Mouse (Mus musculus): ENCODE data around the gene Cdpf1. TPM values are rescaled to one million over a fixed set of nuclear protein-coding genes. Genes with fewer than 3 reads are reported as not detected.

Cdpf1 gene
- polyA plus RNA-seq, 1 experiment from 2014 or later: 25.8 TPM

DNA sequence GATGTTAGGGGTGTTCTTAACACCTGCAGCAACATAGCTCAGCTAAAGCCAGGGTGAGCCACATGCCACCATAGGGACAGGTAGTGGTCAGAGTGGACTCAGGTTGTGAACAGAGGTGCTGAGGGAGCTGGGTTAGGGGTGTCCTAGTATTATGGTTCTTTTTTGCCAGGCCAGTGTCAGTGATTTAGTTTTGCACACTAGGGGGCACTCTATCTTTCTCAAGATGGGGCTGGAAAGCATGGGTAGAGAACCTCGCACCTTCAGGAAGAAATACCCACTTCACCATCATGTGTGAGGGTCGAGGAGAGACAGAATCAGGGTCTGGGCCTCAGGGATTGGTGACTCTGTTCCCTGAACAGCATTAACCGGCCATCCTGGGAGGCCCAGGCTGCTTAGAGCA, 23.8 kb upstream of the Cdpf1 start:
- Histone ChIP-seq H3K9me3 (ENCODE audit: control insufficient read depth, low read length) (no peaks in the 10 kb centered on the region), H3K27ac (ENCODE audit: low read depth, low read length) (no peak overlapping the region), H3K9ac (ENCODE audit: low read length) (no peak overlapping the region), H3K4me2 (ENCODE audit: low read depth) (no peak overlapping the region), H3K4me3 (ENCODE audit: low read depth, low read length) (no peak overlapping the region), H3K36me3 (ENCODE audit: control insufficient read depth, insufficient read depth, low read length) (no peaks in the 10 kb centered on the region), H3K4me1 (ENCODE audit: control insufficient read depth, insufficient read depth, low read length) (no peaks in the 10 kb centered on the region; the same call in 1 of the 2 replicates), H3K27me3 (ENCODE audit: control insufficient read depth, insufficient read depth, low read length) (no peaks in the 10 kb centered on the region)
- 59% methylated on average over 3 of the region's 3 CpGs for WGBS
- no peak for ATAC-seq (ENCODE audit: insufficient read depth, low FRiP score, low TSS enrichment)
- no peak for DNase-seq (ENCODE audit: low spot score)

GRCm38 (mm10) chr15:85832599-85832998, 21.1 kb upstream of the Cdpf1 start:
- Histone ChIP-seq H3K27me3 (ENCODE audit: control insufficient read depth, insufficient read depth, low read length) (no peaks in the 10 kb centered on the region), H3K27ac (ENCODE audit: low read depth, low read length) (no peak overlapping the region), H3K9me3 (ENCODE audit: control insufficient read depth, low read length) (no peaks in the 10 kb centered on the region), H3K4me3 (ENCODE audit: low read depth, low read length) (peak overlapping the region; percentile 53), H3K36me3 (ENCODE audit: control insufficient read depth, insufficient read depth, low read length) (no peaks in the 10 kb centered on the region), H3K4me2 (ENCODE audit: low read depth) (peak overlapping the region; percentile 72), H3K4me1 (ENCODE audit: control insufficient read depth, insufficient read depth, low read length) (no peaks in the 10 kb centered on the region; the same call in 1 of the 2 replicates), H3K9ac (ENCODE audit: low read length) (peak overlapping the region; percentile 58)
- ATAC-seq (ENCODE audit: insufficient read depth, low FRiP score, low TSS enrichment) (no peak), DNase-seq (ENCODE audit: low spot score) (no peak)
- WGBS: 52% methylated on average over 8 of the region's 8 CpGs

GRCm38 (mm10) chr15:85831954-85832590, 20.6 kb upstream of the Cdpf1 start, which contains the start of gene Ttc38:
TSS of gene Ttc38 (plus strand) at chr15:85832306.
- peak within 1 kb of the TSS; percentile 58 for H3K9ac ChIP-seq (ENCODE audit: low read length)
- H3K36me3 ChIP-seq (ENCODE audit: control insufficient read depth, insufficient read depth, low read length): no peaks in the 10 kb centered on the region
- ATAC-seq (ENCODE audit: insufficient read depth, low FRiP score, low TSS enrichment): peak; percentile 71; the same call in 1 of the 2 replicates
- no peaks in the 10 kb centered on the region for H3K27me3 ChIP-seq (ENCODE audit: control insufficient read depth, insufficient read depth, low read length)
- H3K4me2 ChIP-seq (ENCODE audit: low read depth): peak within 1 kb of the TSS; percentile 72
- under 1% methylated on average over 27 of the region's 27 CpGs for WGBS
- H3K4me3 ChIP-seq (ENCODE audit: low read depth, low read length): peak within 1 kb of the TSS; percentile 53
- no peaks in the 10 kb centered on the region for H3K9me3 ChIP-seq (ENCODE audit: control insufficient read depth, low read length)
- H3K4me1 ChIP-seq (ENCODE audit: control insufficient read depth, insufficient read depth, low read length): no peaks in the 10 kb centered on the region; the same call in 1 of the 2 replicates
- DNase-seq (ENCODE audit: low spot score): peak; percentile 76
- no peak within 1 kb of the TSS for H3K27ac ChIP-seq (ENCODE audit: low read depth, low read length)

- 83% methylated on average over 5 of the region's 5 CpGs for WGBS
- H3K27ac ChIP-seq (ENCODE audit: low read depth, low read length): no peak overlapping the region
- H3K36me3 ChIP-seq (ENCODE audit: control insufficient read depth, insufficient read depth, low read length): no peaks in the 10 kb centered on the region
- no peak overlapping the region for H3K9ac ChIP-seq (ENCODE audit: low read length)
- no peak overlapping the region for H3K4me3 ChIP-seq (ENCODE audit: low read depth, low read length)
- no peaks in the 10 kb centered on the region; the same call in 1 of the 2 replicates for H3K4me1 ChIP-seq (ENCODE audit: control insufficient read depth, insufficient read depth, low read length)
- no peak for ATAC-seq (ENCODE audit: insufficient read depth, low FRiP score, low TSS enrichment)
- no peak overlapping the region for H3K4me2 ChIP-seq (ENCODE audit: low read depth)
- no peak for DNase-seq (ENCODE audit: low spot score)
- no peaks in the 10 kb centered on the region for H3K27me3 ChIP-seq (ENCODE audit: control insufficient read depth, insufficient read depth, low read length)
- H3K9me3 ChIP-seq (ENCODE audit: control insufficient read depth, low read length): no peaks in the 10 kb centered on the region
Observed at GRCm38 (mm10) chr15:85829470-85829869, 18.0 kb upstream of the Cdpf1 start.

DNA sequence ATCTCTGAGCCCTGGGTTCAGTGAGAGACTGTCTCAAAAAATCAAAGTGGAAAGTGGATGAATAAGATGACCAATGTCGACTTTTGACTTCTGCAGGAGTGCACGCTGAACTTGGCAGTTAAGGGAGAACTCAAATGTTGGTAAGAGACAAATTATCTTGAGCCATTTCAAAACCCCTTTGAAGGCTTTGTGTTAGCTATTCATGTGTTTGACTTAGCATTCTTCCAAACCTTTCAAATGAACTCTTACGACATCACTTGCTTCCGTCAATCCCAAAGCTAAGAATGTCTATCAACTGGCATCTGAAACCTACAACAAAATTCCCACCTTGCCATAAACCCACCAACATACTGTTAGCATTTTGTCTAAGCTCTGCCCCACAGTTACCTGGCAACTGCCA, 16.6 kb upstream of the Cdpf1 start:
- no peak for DNase-seq (ENCODE audit: low spot score)
- WGBS: 88% methylated on average over 4 of the region's 4 CpGs
- ATAC-seq (ENCODE audit: insufficient read depth, low FRiP score, low TSS enrichment): no peak

GRCm38 (mm10) chr15:85826676-85827075, 15.2 kb upstream of the Cdpf1 start:
- H3K4me3 ChIP-seq (ENCODE audit: low read depth, low read length): no peak overlapping the region
- DNase-seq (ENCODE audit: low spot score): no peak
- H3K9ac ChIP-seq (ENCODE audit: low read length): no peak overlapping the region
- H3K9me3 ChIP-seq (ENCODE audit: control insufficient read depth, low read length): no peaks in the 10 kb centered on the region
- 76% methylated on average over 5 of the region's 5 CpGs for WGBS
- peaks cover 3% of the 10 kb centered on the region; the same call in 1 of the 2 replicates for H3K27me3 ChIP-seq (ENCODE audit: control insufficient read depth, insufficient read depth, low read length)
- H3K4me2 ChIP-seq (ENCODE audit: low read depth): no peak overlapping the region
- no peak overlapping the region for H3K27ac ChIP-seq (ENCODE audit: low read depth, low read length)
- no peak for ATAC-seq (ENCODE audit: insufficient read depth, low FRiP score, low TSS enrichment)
- no peaks in the 10 kb centered on the region for H3K36me3 ChIP-seq (ENCODE audit: control insufficient read depth, insufficient read depth, low read length)
- peaks cover 3% of the 10 kb centered on the region; the same call in 1 of the 2 replicates for H3K4me1 ChIP-seq (ENCODE audit: control insufficient read depth, insufficient read depth, low read length)

More for the DNA sequence above, 16.6 kb upstream of the Cdpf1 start:
- Histone ChIP-seq H3K9me3 (ENCODE audit: control insufficient read depth, low read length) (no peaks in the 10 kb centered on the region), H3K4me3 (ENCODE audit: low read depth, low read length) (no peak overlapping the region), H3K4me1 (ENCODE audit: control insufficient read depth, insufficient read depth, low read length) (no peaks in the 10 kb centered on the region; the same call in 1 of the 2 replicates), H3K27me3 (ENCODE audit: control insufficient read depth, insufficient read depth, low read length) (no peaks in the 10 kb centered on the region), H3K4me2 (ENCODE audit: low read depth) (no peak overlapping the region), H3K36me3 (ENCODE audit: control insufficient read depth, insufficient read depth, low read length) (no peaks in the 10 kb centered on the region), H3K27ac (ENCODE audit: low read depth, low read length) (no peak overlapping the region), H3K9ac (ENCODE audit: low read length) (no peak overlapping the region)

- DNase-seq (ENCODE audit: low spot score): no peak
- Histone ChIP-seq H3K9me3 (ENCODE audit: control insufficient read depth, low read length) (no peaks in the 10 kb centered on the region), H3K27ac (ENCODE audit: low read depth, low read length) (no peak overlapping the region), H3K4me2 (ENCODE audit: low read depth) (peak overlapping the region; percentile 92), H3K4me3 (ENCODE audit: low read depth, low read length) (peak overlapping the region; percentile 43), H3K4me1 (ENCODE audit: control insufficient read depth, insufficient read depth, low read length) (0 out of 2 replicates have a peak, but pooled peaks cover 3% of the 10 kb centered on the region), H3K9ac (ENCODE audit: low read length) (peak overlapping the region; percentile 78), H3K36me3 (ENCODE audit: control insufficient read depth, insufficient read depth, low read length) (no peaks in the 10 kb centered on the region), H3K27me3 (ENCODE audit: control insufficient read depth, insufficient read depth, low read length) (peaks cover 10% of the 10 kb centered on the region; the same call in 1 of the 2 replicates)
- 12% methylated on average over 4 of the region's 4 CpGs for WGBS
- no peak for ATAC-seq (ENCODE audit: insufficient read depth, low FRiP score, low TSS enrichment)
Observed at GRCm38 (mm10) chr15:85822011-85822359, 10.5 kb upstream of the Cdpf1 start.

- ATAC-seq (ENCODE audit: insufficient read depth, low FRiP score, low TSS enrichment): peak; percentile 61
- Histone ChIP-seq H3K36me3 (ENCODE audit: control insufficient read depth, insufficient read depth, low read length) (no peaks in the 10 kb centered on the region), H3K27ac (ENCODE audit: low read depth, low read length) (no peak within 1 kb of the TSS), H3K27me3 (ENCODE audit: control insufficient read depth, insufficient read depth, low read length) (peaks cover 10% of the 10 kb centered on the region; the same call in 1 of the 2 replicates), H3K4me1 (ENCODE audit: control insufficient read depth, insufficient read depth, low read length) (0 out of 2 replicates have a peak, but pooled peaks cover 3% of the 10 kb centered on the region), H3K9me3 (ENCODE audit: control insufficient read depth, low read length) (no peaks in the 10 kb centered on the region), H3K4me3 (ENCODE audit: low read depth, low read length) (peak within 1 kb of the TSS; percentile 43), H3K9ac (ENCODE audit: low read length) (peak within 1 kb of the TSS; percentile 78), H3K4me2 (ENCODE audit: low read depth) (peak within 1 kb of the TSS; percentile 92)
- DNase-seq (ENCODE audit: low spot score): peak; percentile 58
- 2% methylated on average over 61 of the region's 65 CpGs for WGBS
Observed at GRCm38 (mm10) chr15:85821203-85822010, 9.9 kb upstream of the Cdpf1 start, which contains the start of gene Pkdrej. TSS of gene Pkdrej (minus strand) at chr15:85821734.
